Mouse (Mus musculus) limb, embryonic 13.5 days (tissue): Measurements from ENCODE around the gene Poc5. TPM values are rescaled to one million over a fixed set of nuclear protein-coding genes. Genes with fewer than 3 reads are reported as not detected.

Experiments used
- ATAC-seq: fragments of 200-750 bp; cut with Nextera tagmentation; 2 replicates; pipeline ENCODE4 v1.8.0; 2017; ENCODE audit warnings: low read depth, moderate number of reproducible peaks, moderate TSS enrichment; ENCODE audit not compliant: low FRiP score
- H3K27ac ChIP-seq: fragments of 300-500 bp; sonication (generic); 2 replicates; pipeline ENCODE4 v1.5.1; 2015; ENCODE audit warnings: inconsistent platforms, mild to moderate bottlenecking, moderate library complexity
- H3K27me3 ChIP-seq: fragments of 300-500 bp; sonication (generic); 2 replicates; pipeline ENCODE4 v1.6.1; 2015; ENCODE audit warnings: mild to moderate bottlenecking, inconsistent platforms
- H3K36me3 ChIP-seq: fragments of 300-500 bp; sonication (generic); 2 replicates; pipeline ENCODE4 v1.6.1; 2015; ENCODE audit warnings: inconsistent platforms, mild to moderate bottlenecking, moderate library complexity
- H3K4me1 ChIP-seq: fragments of 300-500 bp; sonication (generic); 2 replicates; pipeline ENCODE4 v1.6.1; 2015; ENCODE audit warnings: inconsistent platforms
- H3K4me2 ChIP-seq: fragments of 300-500 bp; sonication (generic); replicated peaks from 2 replicates; pipeline ENCODE4 v1.6.1; 2015; ENCODE audit warnings: inconsistent platforms, mild to moderate bottlenecking, moderate library complexity
- H3K4me3 ChIP-seq: fragments of 300-500 bp; sonication (generic); 2 replicates; pipeline ENCODE4 v1.5.1; 2015; ENCODE audit warnings: moderate library complexity, mild to moderate bottlenecking, inconsistent platforms
- H3K9ac ChIP-seq: fragments of 300-500 bp; sonication (generic); 2 replicates; pipeline ENCODE4 v1.6.1; 2015; ENCODE audit warnings: mild to moderate bottlenecking, inconsistent platforms
- H3K9me3 ChIP-seq: fragments of 300-500 bp; sonication (generic); 2 replicates; pipeline ENCODE4 v1.6.1; 2016; ENCODE audit warnings: inconsistent platforms
- WGBS: fragments of 180-500 bp; shearing (Covaris S2); methylation state at CpG from one replicate; pipeline ENCODE4 v1.1.7; 2015; 5-methylcytosine and 5-hydroxymethylcytosine counted together
- polyA plus RNA-seq: library from polyadenylated mRNA; unstranded; fragments of >200 nt; fragmentation: Nextera tagmentation; extraction: Ambion mirVana; gene quantifications from 2 replicates; pipeline ENCODE4 v1.2.1, GENCODE M21; 2015

Gene Poc5
- polyA plus RNA-seq, 1 experiment from 2014 or later: 13.8 TPM

DNA sequence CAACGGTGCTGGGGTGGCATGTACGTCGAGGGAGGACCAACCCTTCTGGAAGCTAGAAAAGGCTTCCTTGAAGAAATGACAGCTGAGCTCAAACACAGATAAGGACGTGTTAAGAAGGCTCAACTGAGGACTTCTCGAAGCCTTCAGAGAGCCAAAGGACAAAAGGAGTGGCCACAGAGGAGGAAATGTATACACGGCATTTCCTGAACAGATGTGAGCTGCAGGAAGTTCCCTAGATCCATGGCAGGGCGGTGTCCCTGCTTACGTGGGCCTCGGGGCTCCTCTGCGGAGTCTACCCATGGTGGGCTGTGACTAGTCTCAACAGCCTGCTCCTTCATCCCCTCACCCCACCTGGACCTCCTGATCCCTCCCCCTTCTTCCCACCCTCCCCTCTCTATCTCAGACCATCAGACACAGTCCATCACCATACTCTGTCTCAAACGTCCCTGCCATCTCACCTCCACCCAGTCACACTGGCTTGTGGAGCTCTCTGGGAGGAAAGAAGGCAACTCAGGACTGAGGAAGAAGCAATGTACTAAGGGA lies 45.6 kb downstream of the Poc5 start:
- Histone ChIP-seq H3K9ac (no peak overlapping the region), H3K36me3 (no peaks in the 10 kb centered on the region), H3K4me1 (peaks cover 15% of the 10 kb centered on the region), H3K4me2 (no peak overlapping the region), H3K9me3 (peaks cover 5% of the 10 kb centered on the region), H3K4me3 (no peak overlapping the region), H3K27ac (no peak overlapping the region), H3K27me3 (no peaks in the 10 kb centered on the region)
- WGBS: 67% methylated on average over 11 of the region's 11 CpGs
- ATAC-seq: no peak

GRCm38 (mm10) chr13:96434899-96435331 lies 46.8 kb downstream of the Poc5 start:
- no peak overlapping the region for H3K27ac ChIP-seq
- WGBS: 41% methylated on average over 5 of the region's 5 CpGs
- no peak for ATAC-seq

GRCm38 (mm10) chr13:96435793-96436192 lies 47.7 kb downstream of the Poc5 start:
- ATAC-seq: no peak
- WGBS: 53% methylated on average over 12 of the region's 13 CpGs
- H3K4me2 ChIP-seq: no peak overlapping the region
- no peak overlapping the region for H3K9ac ChIP-seq
- peaks cover 5% of the 10 kb centered on the region for H3K9me3 ChIP-seq
- H3K4me3 ChIP-seq: no peak overlapping the region
- no peaks in the 10 kb centered on the region for H3K36me3 ChIP-seq
- H3K27me3 ChIP-seq: no peaks in the 10 kb centered on the region
- no peak overlapping the region for H3K27ac ChIP-seq
- peaks cover 15% of the 10 kb centered on the region for H3K4me1 ChIP-seq

More at GRCm38 (mm10) chr13:96434899-96435331, 46.8 kb downstream of the Poc5 start:
- Histone ChIP-seq H3K9ac (no peak overlapping the region; the same call in 1 of the 2 replicates), H3K36me3 (no peaks in the 10 kb centered on the region), H3K4me1 (peaks cover 15% of the 10 kb centered on the region), H3K4me3 (no peak overlapping the region), H3K4me2 (no peak overlapping the region), H3K27me3 (no peaks in the 10 kb centered on the region), H3K9me3 (peaks cover 5% of the 10 kb centered on the region)

GRCm38 (mm10) chr13:96436921-96437320 lies 48.8 kb downstream of the Poc5 start:
- no peak overlapping the region for H3K27ac ChIP-seq
- no peak overlapping the region for H3K9ac ChIP-seq
- H3K9me3 ChIP-seq: peaks cover 5% of the 10 kb centered on the region
- no peak for ATAC-seq
- H3K27me3 ChIP-seq: no peaks in the 10 kb centered on the region
- H3K4me2 ChIP-seq: no peak overlapping the region
- peaks cover 15% of the 10 kb centered on the region for H3K4me1 ChIP-seq
- H3K4me3 ChIP-seq: no peak overlapping the region
- no peaks in the 10 kb centered on the region for H3K36me3 ChIP-seq
- 76% methylated on average over 1 of the region's 1 CpGs for WGBS

DNA sequence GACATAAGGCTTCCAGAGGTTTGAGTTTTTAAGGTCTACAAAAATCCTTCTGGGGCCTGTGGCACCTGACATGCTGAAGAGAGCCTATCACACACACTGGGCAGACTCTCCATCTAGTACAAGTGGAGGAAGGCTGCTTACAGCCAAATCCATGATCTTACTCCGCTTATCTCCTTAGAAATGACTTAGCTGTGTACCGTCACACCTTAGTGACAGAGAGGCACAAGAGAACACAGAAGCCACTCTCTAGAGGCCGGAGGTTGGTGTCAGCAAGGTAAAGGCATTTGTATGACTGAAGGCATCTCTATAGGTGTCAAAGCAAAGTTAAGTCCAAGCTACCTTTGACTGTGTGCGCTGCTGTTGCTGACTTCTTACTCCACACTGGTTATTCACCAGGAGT lies 52.3 kb downstream of the Poc5 start:
- WGBS: 93% methylated on average over 4 of the region's 4 CpGs
- no peaks in the 10 kb centered on the region for H3K36me3 ChIP-seq

GRCm38 (mm10) chr13:96450205-96450856 lies 62.2 kb downstream of the Poc5 start:
- Histone ChIP-seq H3K27me3 (no peaks in the 10 kb centered on the region), H3K4me3 (no peak overlapping the region), H3K4me2 (no peak overlapping the region), H3K4me1 (no peaks in the 10 kb centered on the region), H3K9ac (no peak overlapping the region), H3K36me3 (no peaks in the 10 kb centered on the region), H3K27ac (no peak overlapping the region), H3K9me3 (no peaks in the 10 kb centered on the region)
- 83% methylated on average over 11 of the region's 11 CpGs for WGBS
- no peak for ATAC-seq

More for the DNA sequence above, 52.3 kb downstream of the Poc5 start:
- no peak overlapping the region for H3K9ac ChIP-seq
- no peaks in the 10 kb centered on the region for H3K4me1 ChIP-seq
- no peak overlapping the region for H3K4me3 ChIP-seq
- no peak for ATAC-seq
- H3K27ac ChIP-seq: no peak overlapping the region
- H3K9me3 ChIP-seq: peaks cover 5% of the 10 kb centered on the region
- no peak overlapping the region for H3K4me2 ChIP-seq
- no peaks in the 10 kb centered on the region for H3K27me3 ChIP-seq

DNA sequence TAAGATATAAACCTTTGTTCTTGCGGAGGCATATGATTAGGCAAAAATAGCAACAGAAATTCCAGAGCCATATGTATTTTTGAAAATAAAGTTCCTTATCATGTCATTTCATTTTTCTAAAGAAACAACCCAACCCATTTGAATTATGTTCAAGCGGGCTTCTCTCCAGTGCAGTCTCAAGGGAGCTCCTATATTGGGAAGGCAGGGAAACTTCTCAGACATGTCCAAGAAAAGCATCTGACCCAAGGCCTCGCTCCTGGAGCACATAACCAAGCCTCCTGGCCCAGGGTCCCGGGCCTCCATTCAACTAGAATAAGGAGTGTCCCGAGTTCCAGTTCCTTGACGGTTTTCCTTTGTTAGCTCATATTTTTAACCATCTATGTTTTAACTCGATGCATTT lies 62.8 kb downstream of the Poc5 start:
- H3K4me2 ChIP-seq: no peak overlapping the region
- no peaks in the 10 kb centered on the region for H3K4me1 ChIP-seq
- H3K9ac ChIP-seq: no peak overlapping the region
- H3K9me3 ChIP-seq: no peaks in the 10 kb centered on the region
- WGBS: 88% methylated on average over 7 of the region's 7 CpGs
- no peaks in the 10 kb centered on the region for H3K27me3 ChIP-seq
- no peak for ATAC-seq
- H3K4me3 ChIP-seq: no peak overlapping the region
- no peaks in the 10 kb centered on the region for H3K36me3 ChIP-seq
- H3K27ac ChIP-seq: no peak overlapping the region

DNA sequence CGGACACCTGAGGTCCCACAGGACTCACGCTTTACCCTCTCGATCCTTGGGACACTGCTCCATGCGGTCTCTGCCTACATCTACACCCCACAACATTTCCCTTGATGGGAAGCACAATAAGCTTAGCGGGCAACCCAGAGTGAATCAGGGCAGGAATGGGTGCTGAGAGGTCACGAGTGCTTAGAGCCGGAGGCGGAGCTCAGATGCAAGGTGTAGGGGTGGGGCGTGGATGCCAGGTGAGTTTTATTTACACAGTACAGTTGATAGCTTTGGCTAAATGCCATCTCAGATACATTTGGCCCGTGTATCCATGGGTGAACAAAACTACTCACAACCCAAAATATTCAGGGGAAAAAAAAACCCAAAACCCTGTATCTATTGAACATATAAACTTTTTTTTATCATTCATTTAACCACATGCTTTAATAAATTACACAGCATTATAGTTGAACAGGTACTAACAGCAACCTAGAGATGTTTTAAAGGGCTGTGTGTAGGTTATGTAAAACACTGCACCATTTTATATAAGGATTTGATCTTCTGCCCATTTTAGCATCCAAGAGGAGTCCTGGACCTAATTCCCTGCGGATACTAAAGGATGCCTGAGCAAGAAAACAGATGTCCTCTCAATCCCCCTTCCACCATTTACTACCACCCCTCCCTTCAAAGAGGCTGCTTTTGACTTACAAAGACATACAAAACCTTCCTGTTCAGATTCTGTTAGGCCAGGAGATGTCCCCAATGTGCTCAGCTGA lies 63.5 kb downstream of the Poc5 start:
- WGBS: 85% methylated on average over 11 of the region's 11 CpGs
- Histone ChIP-seq H3K4me3 (no peak overlapping the region), H3K4me2 (no peak overlapping the region), H3K27ac (no peak overlapping the region), H3K9me3 (no peaks in the 10 kb centered on the region), H3K4me1 (no peaks in the 10 kb centered on the region), H3K27me3 (no peaks in the 10 kb centered on the region), H3K36me3 (no peaks in the 10 kb centered on the region), H3K9ac (no peak overlapping the region)
- no peak for ATAC-seq

DNA sequence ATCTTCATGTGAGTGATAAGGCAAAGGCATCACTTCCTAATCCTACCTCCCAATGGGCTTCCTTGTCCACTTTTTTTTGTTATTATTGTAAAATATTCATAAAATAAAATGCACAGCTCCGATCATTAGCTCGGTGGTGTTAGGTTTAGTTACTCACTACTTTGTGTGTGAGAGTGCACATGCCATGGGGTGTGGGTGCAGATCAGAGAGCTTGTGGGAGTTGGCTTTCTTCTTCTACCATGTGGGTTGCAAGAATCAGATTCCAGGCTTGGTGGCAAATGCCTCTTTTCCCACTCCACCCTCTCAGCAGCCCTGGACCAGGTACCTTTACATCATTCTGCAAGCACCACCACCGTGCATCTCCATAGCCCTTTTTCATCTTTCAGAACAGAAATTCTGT lies 64.5 kb downstream of the Poc5 start:
- Histone ChIP-seq H3K27ac (no peak overlapping the region), H3K4me3 (no peak overlapping the region), H3K4me2 (no peak overlapping the region), H3K9me3 (no peaks in the 10 kb centered on the region), H3K36me3 (no peaks in the 10 kb centered on the region), H3K9ac (no peak overlapping the region), H3K27me3 (no peaks in the 10 kb centered on the region), H3K4me1 (no peaks in the 10 kb centered on the region)
- no peak for ATAC-seq
- 88% methylated on average over 3 of the region's 3 CpGs for WGBS

GRCm38 (mm10) chr13:96454288-96454687 lies 66.2 kb downstream of the Poc5 start:
- H3K27ac ChIP-seq: no peak overlapping the region
- H3K4me2 ChIP-seq: no peak overlapping the region
- H3K4me1 ChIP-seq: no peaks in the 10 kb centered on the region
- H3K4me3 ChIP-seq: no peak overlapping the region
- H3K27me3 ChIP-seq: no peaks in the 10 kb centered on the region
- no peak overlapping the region for H3K9ac ChIP-seq
- no peaks in the 10 kb centered on the region for H3K9me3 ChIP-seq
- ATAC-seq: no peak
- WGBS: 76% methylated on average over 3 of the region's 3 CpGs
- no peaks in the 10 kb centered on the region for H3K36me3 ChIP-seq

- Histone ChIP-seq H3K9me3 (no peaks in the 10 kb centered on the region), H3K9ac (no peak overlapping the region), H3K36me3 (no peaks in the 10 kb centered on the region), H3K4me3 (no peak overlapping the region), H3K4me1 (no peaks in the 10 kb centered on the region), H3K27me3 (no peaks in the 10 kb centered on the region), H3K4me2 (no peak overlapping the region), H3K27ac (no peak overlapping the region)
- WGBS: 87% methylated on average over 5 of the region's 5 CpGs
- ATAC-seq: no peak
Measured at GRCm38 (mm10) chr13:96457566-96457965, 69.5 kb downstream of the Poc5 start.

DNA sequence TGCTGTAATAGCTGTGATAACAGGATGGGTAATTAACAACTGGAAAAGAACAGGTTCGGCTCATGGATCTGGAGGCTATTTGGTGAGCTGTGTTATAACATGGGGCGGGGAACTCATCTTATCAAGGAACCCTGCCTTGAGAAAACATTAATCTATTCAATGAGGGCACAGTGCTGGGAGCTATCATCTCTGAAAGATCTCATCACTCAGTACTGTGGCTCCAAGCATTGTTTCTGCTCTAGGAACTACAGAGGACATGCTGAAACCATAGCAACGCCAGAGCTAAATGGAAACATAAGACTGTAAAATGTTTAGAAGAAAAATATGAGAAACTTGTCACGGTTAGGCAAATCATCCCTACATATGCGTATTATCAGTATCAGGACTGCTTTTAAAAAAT lies 69.9 kb downstream of the Poc5 start:
- Histone ChIP-seq H3K9me3 (no peaks in the 10 kb centered on the region), H3K27ac (no peak overlapping the region), H3K9ac (no peak overlapping the region), H3K4me3 (no peak overlapping the region), H3K4me2 (no peak overlapping the region), H3K4me1 (no peaks in the 10 kb centered on the region), H3K36me3 (no peaks in the 10 kb centered on the region), H3K27me3 (no peaks in the 10 kb centered on the region)
- ATAC-seq: 0 out of 2 replicates have a peak, but pooled peaks have one; percentile 51
- 70% methylated on average over 5 of the region's 5 CpGs for WGBS
